Mouse (Mus musculus) CH12.LX (cell line): ENCODE measurements around the gene Kif1a.

Source experiments
- ETS1 ChIP-seq: conservative IDR thresholded peaks from 2 replicates; pipeline ENCODE4 v1.6.1; 2012; ENCODE audit warnings: low read depth, mild to moderate bottlenecking, inconsistent platforms, low read length, improper control_type of control experiment, moderate library complexity
- GABPA ChIP-seq: IDR thresholded peaks from 2 replicates; pipeline ENCODE4 v1.6.1; 2012; ENCODE audit warnings: low read depth, low read length, improper control_type of control experiment, inconsistent platforms; ENCODE audit not compliant: insufficient replicate concordance
- MXI1 ChIP-seq: IDR thresholded peaks from 2 replicates; pipeline ENCODE4 v1.6.1; 2011; ENCODE audit warnings: mild to moderate bottlenecking, low read depth, low read length, improper control_type of control experiment
- POLR2AphosphoS2 ChIP-seq: IDR thresholded peaks from 2 replicates; pipeline ENCODE4 v1.6.1; 2011; ENCODE audit warnings: low read depth, low read length, improper control_type of control experiment
- ZMIZ1 ChIP-seq: IDR thresholded peaks from 2 replicates; pipeline ENCODE4 v1.6.1; 2012; ENCODE audit warnings: low read depth, mild to moderate bottlenecking, inconsistent platforms, low read length, improper control_type of control experiment
- ZNF384 ChIP-seq: IDR thresholded peaks from 2 replicates; pipeline ENCODE4 v1.6.1; 2012; ENCODE audit warnings: low read depth, low read length, improper control_type of control experiment, inconsistent platforms

DNA sequence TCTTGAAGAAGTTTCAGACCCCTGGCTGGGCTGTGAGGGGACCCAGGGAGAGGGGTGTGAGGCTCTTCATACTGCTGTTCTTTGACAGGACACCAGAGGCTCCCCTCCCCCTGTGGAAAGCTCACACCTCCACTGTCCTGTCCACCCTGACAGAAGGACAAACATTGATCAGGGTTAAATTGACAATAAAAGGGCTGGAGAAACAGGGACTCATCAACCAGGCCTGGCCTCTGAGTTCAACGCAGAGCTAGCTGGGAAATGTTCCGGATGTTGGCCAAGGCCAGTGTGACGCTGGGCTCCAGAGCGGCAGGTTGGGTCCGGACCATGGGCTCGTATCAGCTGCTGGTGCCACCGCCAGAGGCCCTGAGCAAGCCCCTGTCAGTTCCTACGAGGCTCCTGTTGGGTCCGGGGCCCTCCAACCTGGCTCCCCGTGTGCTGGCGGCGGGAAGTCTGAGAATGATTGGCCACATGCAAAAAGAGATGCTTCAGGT lies 33.3 kb upstream of the Kif1a start, which contains the start of gene Agxt:
- TF ChIP-seq POLR2AphosphoS2 (no peak), GABPA (no peak), ZNF384 (no peak), MXI1 (no peak), ZMIZ1 (no peak), ETS1 (no peak)
